21 mouse cellular contexts compared by ENCODE assay signal in the genomic region with DNA sequence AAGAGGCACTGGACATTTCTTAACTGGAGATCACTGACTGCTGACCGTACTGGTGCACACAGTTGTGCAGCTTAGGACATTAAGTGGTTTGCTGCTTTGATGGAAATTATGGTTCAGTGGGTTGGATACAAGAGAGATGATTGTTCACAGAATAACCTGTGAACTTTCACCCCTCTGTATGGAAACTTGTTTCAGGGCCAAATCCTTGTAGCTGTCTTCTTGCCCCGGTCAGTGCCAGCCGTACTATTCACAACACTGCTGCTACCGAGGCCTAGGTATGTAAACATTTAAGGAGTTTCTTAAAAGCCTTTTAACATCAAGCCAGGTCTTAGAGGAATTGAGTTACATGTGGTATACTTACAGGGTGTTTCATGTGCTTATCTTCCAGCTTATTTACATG.
"Had no signal": no experiment of that assay in that cellular context is flagged by ENCODE, and none has a peak within 500 bp of the region (broad histone marks: within the 10 kb centered on the region; RNA-seq: fewer than 3 reads in every experiment).

No protein-coding gene starts in this region.

- H3K9ac ChIP-seq: liver, embryonic 12.5 days; liver, embryonic 15.5 days; lung, embryonic 15.5 days; midbrain, embryonic 13.5 days; neural tube, embryonic 13.5 days; stomach, embryonic 15.5 days had no signal

- H3K27me3 ChIP-seq: liver, embryonic 12.5 days; liver, embryonic 15.5 days; lung, embryonic 15.5 days; megakaryocyte, embryonic 14.5 days; midbrain, embryonic 13.5 days; neural tube, embryonic 13.5 days; stomach, embryonic 15.5 days had no signal

- H3K4me2 ChIP-seq: liver, embryonic 12.5 days; liver, embryonic 15.5 days; lung, embryonic 15.5 days; midbrain, embryonic 13.5 days; neural tube, embryonic 13.5 days; stomach, embryonic 15.5 days had no signal

- H3K4me3 ChIP-seq: left cerebral cortex, adult 2 months; liver, embryonic 12.5 days; liver, embryonic 15.5 days; lung, embryonic 15.5 days; megakaryocyte, embryonic 14.5 days; midbrain, embryonic 10.5 days; midbrain, embryonic 13.5 days; myocyte; neural tube, embryonic 13.5 days; stomach, embryonic 15.5 days had no signal

- H3K4me1 ChIP-seq: liver, embryonic 12.5 days; lung, embryonic 15.5 days; megakaryocyte, embryonic 14.5 days; midbrain, embryonic 10.5 days; midbrain, embryonic 13.5 days; neural tube, embryonic 13.5 days; stomach, embryonic 15.5 days had no signal

- DNase-seq: layer of hippocampus, postnatal 36 days; lung, adult 18-20 months; lung, postnatal 10 days; lung, postnatal 36 days; retina, postnatal 1 day; right cerebral cortex, postnatal 25 days; spleen, adult 18-20 months; thymus, postnatal 25 days had no signal

- H3K9me3 ChIP-seq: liver, embryonic 12.5 days; liver, embryonic 15.5 days; lung, embryonic 15.5 days; megakaryocyte, embryonic 14.5 days; midbrain, embryonic 10.5 days; midbrain, embryonic 13.5 days; neural tube, embryonic 13.5 days; stomach, embryonic 15.5 days had no signal

- ATAC-seq: hindbrain, postnatal 0 days; inflammation-experienced regulatory T-cells, adult 6 months; liver, embryonic 12.5 days; midbrain, embryonic 13.5 days; midbrain, embryonic 16.5 days had no signal

- H3K27ac ChIP-seq: hindbrain, postnatal 0 days; left cerebral cortex, adult 2 months; liver, embryonic 12.5 days; liver, embryonic 15.5 days; lung, embryonic 15.5 days; midbrain, embryonic 10.5 days; midbrain, embryonic 13.5 days; neural tube, embryonic 13.5 days; stomach, embryonic 15.5 days had no signal
